Mouse (Mus musculus) kidney, adult 2 months (tissue): ENCODE data around the gene Myl3.

ENCODE experiments used
- CTCF ChIP-seq: fragments of 200-500 bp; conservative IDR thresholded peaks from 2 replicates; pipeline ENCODE4 v1.5.1; 2011; ENCODE audit warnings: low read depth, mild to moderate bottlenecking, control low read depth, low read length, moderate library complexity, mixed read lengths; ENCODE audit not compliant: insufficient read depth, insufficient read length
- POLR2A ChIP-seq: fragments of 200-500 bp; IDR thresholded peaks from one replicate; pipeline ENCODE4 v1.6.1; 2011; ENCODE audit warnings: low read depth, low read length, control low read depth

- no peak for TF ChIP-seq POLR2A
- no peak for TF ChIP-seq CTCF
Observed at GRCm38 (mm10) chr9:110712545-110712944, 29.1 kb upstream of the Myl3 start.
